Mouse (Mus musculus) hindbrain, postnatal 0 days (tissue): ENCODE results near the gene Coil. TPM values are rescaled to one million over a fixed set of nuclear protein-coding genes. Genes with fewer than 3 reads are reported as not detected.

Experiments used
- ATAC-seq: fragments of 200-750 bp; cut with Nextera tagmentation; 2 replicates; pipeline ENCODE4 v1.8.0; 2017; ENCODE audit warnings: mild to moderate bottlenecking, moderate TSS enrichment, moderate library complexity
- DNase-seq: peaks from one replicate; pipeline ENCODE4 v3.0.0-alpha.2; 2015; ENCODE audit warnings: low spot score
- H3K27ac ChIP-seq: fragments of 300-500 bp; sonication (generic); 2 replicates; pipeline ENCODE4 v1.5.1; 2014; ENCODE audit warnings: mild to moderate bottlenecking
- H3K27me3 ChIP-seq: fragments of 300-500 bp; sonication (generic); 2 replicates; pipeline ENCODE4 v1.6.1; 2014; ENCODE audit warnings: low read length, mixed read lengths; ENCODE audit not compliant: insufficient read depth
- H3K36me3 ChIP-seq: fragments of 300-500 bp; sonication (generic); 2 replicates; pipeline ENCODE4 v1.6.1; 2014; ENCODE audit warnings: low read length, mixed read lengths; ENCODE audit not compliant: insufficient read depth
- H3K4me1 ChIP-seq: fragments of 300-500 bp; sonication (generic); 2 replicates; pipeline ENCODE4 v1.6.1; 2014; ENCODE audit warnings: antibody characterized with exemption, low read length, mixed read lengths; ENCODE audit not compliant: insufficient read depth
- H3K4me2 ChIP-seq: fragments of 300-500 bp; sonication (generic); 2 replicates; pipeline ENCODE4 v1.6.1; 2014; ENCODE audit warnings: low read depth, mild to moderate bottlenecking, low read length, moderate library complexity, mixed read lengths
- H3K4me3 ChIP-seq: fragments of 300-500 bp; sonication (generic); 2 replicates; pipeline ENCODE4 v1.5.1; 2014; ENCODE audit warnings: low read length
- H3K9ac ChIP-seq: fragments of 300-500 bp; sonication (generic); replicated peaks from 2 replicates; pipeline ENCODE4 v1.6.1; 2014; ENCODE audit warnings: mild to moderate bottlenecking, low read length, moderate library complexity, mixed read lengths
- H3K9me3 ChIP-seq: fragments of 300-500 bp; sonication (generic); 2 replicates; pipeline ENCODE4 v1.6.1; 2016; ENCODE audit warnings: low read length, mixed read lengths
- CTCF ChIP-seq: IDR thresholded peaks from 2 replicates; pipeline ENCODE4 v1.5.1; 2016; ENCODE audit warnings: antibody characterized with exemption, control low read depth, low read depth
- WGBS: fragments of 180-500 bp; shearing (Covaris S2); extraction: QIAGEN DNeasy Blood & Tissue Kit; methylation state at CpG from one replicate; pipeline ENCODE4 v1.1.7; 2014; 5-methylcytosine and 5-hydroxymethylcytosine counted together
- polyA plus RNA-seq: library from polyadenylated mRNA; unstranded; fragments of >200 nt; fragmentation: Nextera tagmentation; extraction: Ambion mirVana; gene quantifications from 2 replicates; pipeline ENCODE4 v1.2.1, GENCODE M21; 2015
- total RNA-seq: library from RNA; depleted of rRNA; stranded (reverse); fragments of >200 nt; gene quantifications from 2 replicates; pipeline ENCODE4 v1.2.3, GENCODE M21; 2014

The Coil gene
- total and polyA plus RNA-seq, 2 experiments from 2014 or later, result 24.7 to 29.0 TPM

GRCm38 (mm10) chr11:88938770-88939169 is 31.3 kb upstream of the Coil start:
- Histone ChIP-seq H3K4me2 (no peak overlapping the region), H3K4me1 (no peaks in the 10 kb centered on the region), H3K4me3 (no peak overlapping the region), H3K36me3 (peaks cover 12% of the 10 kb centered on the region; the same call in 1 of the 2 replicates), H3K27ac (no peak overlapping the region), H3K9me3 (no peaks in the 10 kb centered on the region), H3K27me3 (no peaks in the 10 kb centered on the region), H3K9ac (no peak overlapping the region)
- DNase-seq (no peak), ATAC-seq (no peak)
- 98% methylated on average over 2 of the region's 2 CpGs for WGBS
- no peak for TF ChIP-seq CTCF

GRCm38 (mm10) chr11:88939634-88940033 is 30.4 kb upstream of the Coil start:
- WGBS, result 93% methylated on average over 4 of the region's 4 CpGs
- DNase-seq (no peak), ATAC-seq (no peak)
- no peaks in the 10 kb centered on the region for H3K27me3 ChIP-seq
- peaks cover 13% of the 10 kb centered on the region; the same call in 1 of the 2 replicates for H3K36me3 ChIP-seq
- no peak overlapping the region for H3K9ac ChIP-seq
- TF ChIP-seq CTCF, result no peak
- no peaks in the 10 kb centered on the region for H3K9me3 ChIP-seq
- H3K4me3 ChIP-seq, result no peak overlapping the region
- H3K27ac ChIP-seq, result no peak overlapping the region
- H3K4me1 ChIP-seq, result no peaks in the 10 kb centered on the region
- no peak overlapping the region for H3K4me2 ChIP-seq

GRCm38 (mm10) chr11:88941489-88941888 is 28.6 kb upstream of the Coil start:
- H3K27ac ChIP-seq, result no peak overlapping the region
- H3K9me3 ChIP-seq, result no peaks in the 10 kb centered on the region
- no peak for ATAC-seq
- H3K4me3 ChIP-seq, result no peak overlapping the region
- peaks cover 18% of the 10 kb centered on the region; the same call in 1 of the 2 replicates for H3K36me3 ChIP-seq
- H3K4me2 ChIP-seq, result no peak overlapping the region
- DNase-seq, result no peak
- 81% methylated on average over 12 of the region's 12 CpGs for WGBS
- no peak for TF ChIP-seq CTCF
- no peak overlapping the region for H3K9ac ChIP-seq
- H3K27me3 ChIP-seq, result no peaks in the 10 kb centered on the region
- H3K4me1 ChIP-seq, result no peaks in the 10 kb centered on the region

- H3K4me1 ChIP-seq, result no peaks in the 10 kb centered on the region
- H3K27ac ChIP-seq, result no peak overlapping the region
- no peak overlapping the region for H3K4me2 ChIP-seq
- H3K9ac ChIP-seq, result no peak overlapping the region
- no peak for ATAC-seq
- TF ChIP-seq CTCF, result no peak
- no peak for DNase-seq
- H3K36me3 ChIP-seq, result peaks cover 22% of the 10 kb centered on the region
- 72% methylated on average over 7 of the region's 8 CpGs for WGBS
- H3K27me3 ChIP-seq, result no peaks in the 10 kb centered on the region
- H3K4me3 ChIP-seq, result no peak overlapping the region
- H3K9me3 ChIP-seq, result no peaks in the 10 kb centered on the region
These were observed 24.0 kb upstream of the Coil start for GRCm38 (mm10) chr11:88945971-88946585.

- Histone ChIP-seq H3K27me3 (no peaks in the 10 kb centered on the region), H3K4me2 (no peak overlapping the region), H3K4me3 (no peak overlapping the region), H3K4me1 (peaks cover 3% of the 10 kb centered on the region; the same call in 1 of the 2 replicates), H3K27ac (no peak overlapping the region), H3K36me3 (peaks cover 21% of the 10 kb centered on the region), H3K9ac (no peak overlapping the region), H3K9me3 (no peaks in the 10 kb centered on the region)
- TF ChIP-seq CTCF, result no peak
- 75% methylated on average over 8 of the region's 8 CpGs for WGBS
- ATAC-seq, result no peak
- no peak for DNase-seq
These were observed 21.2 kb upstream of the Coil start for GRCm38 (mm10) chr11:88948896-88949295.

GRCm38 (mm10) chr11:88949802-88950639 is 20.0 kb upstream of the Coil start:
- Histone ChIP-seq H3K4me1 (peaks cover 7% of the 10 kb centered on the region; the same call in 1 of the 2 replicates), H3K9me3 (no peaks in the 10 kb centered on the region), H3K9ac (no peak overlapping the region), H3K27ac (no peak overlapping the region), H3K36me3 (peaks cover 11% of the 10 kb centered on the region), H3K27me3 (no peaks in the 10 kb centered on the region), H3K4me3 (no peak overlapping the region), H3K4me2 (no peak overlapping the region)
- TF ChIP-seq CTCF, result no peak
- DNase-seq (no peak), ATAC-seq (no peak)
- WGBS, result 89% methylated on average over 8 of the region's 8 CpGs
